Mouse (Mus musculus) layer of hippocampus, adult 8-10 months (tissue): Measurements from ENCODE around the gene Klk10. TPM values are rescaled to one million over a fixed set of nuclear protein-coding genes. Genes with fewer than 3 reads are reported as not detected.

ENCODE experiments used
- DNase-seq, 2 experiments: peaks; one replicate each; pipeline ENCODE4 v3.0.0; 2022; ENCODE audit warnings: low spot score in 2 of 2
- total RNA-seq, 4 experiments: library from RNA; stranded (reverse); gene quantifications; 2 replicates each; pipeline ENCODE4 v1.2.4; 2022

The Klk10 gene
- total RNA-seq, result 1 to 10 TPM in 2 of 4 experiments, under 1 TPM in 2; 0.92 to 1.5 (median 1.3) TPM

- DNase-seq, result no peak
Observed at GRCm38 (mm10) chr7:43780746-43781145, at the start of gene Klk10. Gene Klk10, plus strand, starts transcription at chr7:43781035.

GRCm38 (mm10) chr7:43747788-43748187 is 33.0 kb upstream of the Klk10 start:
- DNase-seq, result no peak

GRCm38 (mm10) chr7:43752806-43753205 is 28.0 kb upstream of the Klk10 start:
- no peak for DNase-seq

- DNase-seq, result no peak
Observed at GRCm38 (mm10) chr7:43766484-43766883, 14.4 kb upstream of the Klk10 start.

- DNase-seq, result no peak
Observed at GRCm38 (mm10) chr7:43768597-43768996, 12.2 kb upstream of the Klk10 start, which contains the start of gene Klk12. Gene Klk12, plus strand, starts transcription at chr7:43768897.

- no peak for DNase-seq
Observed at GRCm38 (mm10) chr7:43769636-43770035, 11.2 kb upstream of the Klk10 start.

- DNase-seq, result peak in 1 of 2 experiments; percentile 1
Observed at GRCm38 (mm10) chr7:43770701-43771100, 10.1 kb upstream of the Klk10 start.

GRCm38 (mm10) chr7:43771916-43772315 is 8.9 kb upstream of the Klk10 start:
- DNase-seq, result peak in 1 of 2 experiments; percentile 0

- peak in 1 of 2 experiments; percentile 0 for DNase-seq
Observed at GRCm38 (mm10) chr7:43772901-43773300, 7.9 kb upstream of the Klk10 start.

- DNase-seq, result no peak
Observed at GRCm38 (mm10) chr7:43774364-43774763, 6.5 kb upstream of the Klk10 start, which contains the start of gene Klk11. Gene Klk11, plus strand, starts transcription at chr7:43774604.

GRCm38 (mm10) chr7:43774802-43775201 is 6.0 kb upstream of the Klk10 start:
- DNase-seq, result no peak

- DNase-seq, result peak in 1 of 2 experiments; percentile 0
Observed at GRCm38 (mm10) chr7:43775311-43776057, 5.4 kb upstream of the Klk10 start.

GRCm38 (mm10) chr7:43776506-43776905 is 4.3 kb upstream of the Klk10 start:
- no peak for DNase-seq

- no peak for DNase-seq
Observed at GRCm38 (mm10) chr7:43777423-43777822, 3.4 kb upstream of the Klk10 start.

GRCm38 (mm10) chr7:43778176-43778970 is 2.5 kb upstream of the Klk10 start:
- DNase-seq, result no peak

GRCm38 (mm10) chr7:43780241-43780640 is 594 bp upstream of the Klk10 start:
- no peak for DNase-seq

- DNase-seq, result no peak
Observed at GRCm38 (mm10) chr7:43781541-43781940, 706 bp downstream of the Klk10 start.

GRCm38 (mm10) chr7:43782275-43783265 is 1.7 kb downstream of the Klk10 start:
- peak in 1 of 2 experiments; percentile 65 for DNase-seq

- no peak for DNase-seq
Observed at GRCm38 (mm10) chr7:43785286-43785685, 4.5 kb downstream of the Klk10 start.

- peak; percentile 33 to 39 for DNase-seq
Observed at GRCm38 (mm10) chr7:43788096-43788495, 7.3 kb downstream of the Klk10 start.

- DNase-seq, result no peak
Observed at GRCm38 (mm10) chr7:43789295-43789694, 8.5 kb downstream of the Klk10 start.
